Mouse (Mus musculus) forebrain, embryonic 16.5 days (tissue): ENCODE data around the gene Islr. TPM values are rescaled to one million over a fixed set of nuclear protein-coding genes. Genes with fewer than 3 reads are reported as not detected.

Source experiments
- ATAC-seq: fragments of 200-750 bp; cut with Nextera tagmentation; 2 replicates; pipeline ENCODE4 v1.8.0; 2017; ENCODE audit warnings: mild to moderate bottlenecking, moderate library complexity
- H3K27ac ChIP-seq: fragments of 300-500 bp; sonication (generic); 2 replicates; pipeline ENCODE4 v1.5.1; 2014; ENCODE audit warnings: low read length, control low read depth
- H3K27me3 ChIP-seq: fragments of 300-500 bp; sonication (generic); replicated peaks from 2 replicates; pipeline ENCODE4 v1.6.1; 2014; ENCODE audit warnings: low read length; ENCODE audit not compliant: control insufficient read depth, insufficient read depth
- H3K36me3 ChIP-seq: fragments of 300-500 bp; sonication (generic); 2 replicates; pipeline ENCODE4 v1.6.1; 2014; ENCODE audit not compliant: control insufficient read depth, insufficient read depth
- H3K4me1 ChIP-seq: fragments of 300-500 bp; sonication (generic); replicated peaks from 2 replicates; pipeline ENCODE4 v1.6.1; 2014; ENCODE audit warnings: low read length; ENCODE audit not compliant: control insufficient read depth, insufficient read depth
- H3K4me2 ChIP-seq: fragments of 300-500 bp; sonication (generic); 2 replicates; pipeline ENCODE4 v1.6.1; 2014; ENCODE audit warnings: mild to moderate bottlenecking, low read length, control low read depth
- H3K4me3 ChIP-seq: fragments of 300-500 bp; sonication (generic); replicated peaks from 2 replicates; pipeline ENCODE4 v1.5.1; 2014; ENCODE audit warnings: mild to moderate bottlenecking, low read length, control low read depth
- H3K9ac ChIP-seq: fragments of 300-500 bp; sonication (generic); replicated peaks from 2 replicates; pipeline ENCODE4 v1.6.1; 2014; ENCODE audit warnings: low read depth, low read length, control low read depth
- H3K9me3 ChIP-seq: fragments of 300-500 bp; sonication (generic); 2 replicates; pipeline ENCODE4 v1.6.1; 2016; ENCODE audit warnings: low read length; ENCODE audit not compliant: control insufficient read depth
- WGBS: fragments of 180-500 bp; shearing (Covaris S2); extraction: QIAGEN DNeasy Blood & Tissue Kit; methylation state at CpG from one replicate; pipeline ENCODE4 v1.1.7; 2014; 5-methylcytosine and 5-hydroxymethylcytosine counted together
- polyA plus RNA-seq: library from polyadenylated mRNA; unstranded; fragments of >200 nt; fragmentation: Nextera tagmentation; extraction: Ambion mirVana; gene quantifications from 2 replicates; pipeline ENCODE4 v1.2.1, GENCODE M21; 2015

Islr gene
- polyA plus RNA-seq, 1 experiment from 2014 or later = 16.8 TPM

DNA sequence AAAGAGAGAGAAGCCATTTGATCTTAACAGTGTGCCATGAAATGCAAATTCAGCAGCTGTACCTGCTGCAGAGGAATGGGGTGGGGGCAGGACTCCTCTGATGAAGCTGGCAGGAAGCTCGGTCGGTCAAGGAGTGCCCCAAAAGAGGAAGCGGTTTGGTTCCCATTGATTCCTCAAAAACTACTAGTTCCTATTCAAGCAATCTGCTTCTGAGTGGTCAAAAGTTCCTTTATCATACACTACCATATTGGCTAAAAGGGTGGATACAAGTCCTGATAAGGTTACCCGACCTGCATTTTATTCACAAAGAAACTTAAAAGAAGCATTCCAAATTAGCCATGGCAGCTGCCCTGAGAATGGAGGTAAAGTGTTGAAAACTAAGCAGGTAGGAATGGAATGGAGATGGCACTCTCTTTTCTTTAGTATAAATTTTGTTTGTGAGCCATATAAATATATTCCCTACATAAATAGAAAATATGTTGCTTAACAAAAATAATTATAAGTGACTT is 42.0 kb upstream of the Islr start:
- no peaks in the 10 kb centered on the region for H3K27me3 ChIP-seq
- H3K4me3 ChIP-seq = no peak overlapping the region
- H3K9me3 ChIP-seq = no peaks in the 10 kb centered on the region
- H3K4me1 ChIP-seq = peaks cover 34% of the 10 kb centered on the region
- no peaks in the 10 kb centered on the region for H3K36me3 ChIP-seq
- no peak overlapping the region for H3K27ac ChIP-seq
- WGBS = 77% methylated on average over 4 of the region's 4 CpGs
- no peak overlapping the region for H3K4me2 ChIP-seq
- H3K9ac ChIP-seq = no peak overlapping the region
- no peak for ATAC-seq

DNA sequence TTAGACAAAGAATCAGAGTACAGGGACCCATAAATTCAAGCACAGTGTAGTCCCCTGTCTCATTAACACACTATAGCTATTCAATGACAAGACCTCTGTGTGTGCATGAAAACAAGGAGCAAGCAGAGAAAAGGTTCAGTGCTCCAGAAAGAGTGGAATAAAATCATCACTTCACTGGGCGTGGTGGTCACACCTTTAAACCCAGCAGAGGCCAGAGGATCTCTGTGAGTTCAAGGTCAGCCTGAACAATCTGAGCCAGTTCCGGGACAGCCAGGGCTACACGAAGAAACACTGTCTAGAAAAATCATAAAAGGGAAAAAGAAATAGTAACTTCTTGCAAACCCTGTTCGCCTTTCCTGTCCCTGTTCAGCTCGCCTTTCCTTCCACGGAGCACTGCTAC is 39.6 kb upstream of the Islr start:
- ATAC-seq = no peak
- WGBS = 91% methylated on average over 6 of the region's 6 CpGs
- Histone ChIP-seq H3K27me3 (no peaks in the 10 kb centered on the region), H3K4me2 (no peak overlapping the region), H3K27ac (no peak overlapping the region), H3K9ac (no peak overlapping the region), H3K4me3 (no peak overlapping the region), H3K4me1 (peaks cover 22% of the 10 kb centered on the region), H3K9me3 (no peaks in the 10 kb centered on the region), H3K36me3 (no peaks in the 10 kb centered on the region)

DNA sequence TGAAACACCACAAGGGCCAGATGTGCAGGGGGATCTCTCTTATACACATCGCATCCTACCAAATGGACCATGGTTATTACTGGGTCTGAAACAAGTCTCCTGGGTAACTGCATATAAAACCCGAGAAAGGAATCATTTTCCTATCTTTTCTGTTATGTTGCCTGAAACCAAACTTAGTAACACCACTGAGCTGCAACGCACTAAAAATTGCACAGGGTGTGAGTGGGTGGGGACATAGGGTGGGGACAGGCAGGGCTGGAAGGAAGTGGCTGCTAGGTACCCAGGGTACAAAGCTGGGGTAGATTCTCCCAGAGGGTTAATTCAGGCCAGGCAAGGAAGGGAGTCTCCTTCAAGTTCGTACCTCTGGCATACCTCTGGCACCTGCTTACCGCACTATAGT is 38.6 kb upstream of the Islr start:
- Histone ChIP-seq H3K27me3 (no peaks in the 10 kb centered on the region), H3K27ac (no peak overlapping the region), H3K36me3 (no peaks in the 10 kb centered on the region), H3K9me3 (no peaks in the 10 kb centered on the region), H3K9ac (no peak overlapping the region), H3K4me3 (no peak overlapping the region), H3K4me2 (no peak overlapping the region), H3K4me1 (peaks cover 17% of the 10 kb centered on the region)
- ATAC-seq = no peak
- 89% methylated on average over 5 of the region's 5 CpGs for WGBS

DNA sequence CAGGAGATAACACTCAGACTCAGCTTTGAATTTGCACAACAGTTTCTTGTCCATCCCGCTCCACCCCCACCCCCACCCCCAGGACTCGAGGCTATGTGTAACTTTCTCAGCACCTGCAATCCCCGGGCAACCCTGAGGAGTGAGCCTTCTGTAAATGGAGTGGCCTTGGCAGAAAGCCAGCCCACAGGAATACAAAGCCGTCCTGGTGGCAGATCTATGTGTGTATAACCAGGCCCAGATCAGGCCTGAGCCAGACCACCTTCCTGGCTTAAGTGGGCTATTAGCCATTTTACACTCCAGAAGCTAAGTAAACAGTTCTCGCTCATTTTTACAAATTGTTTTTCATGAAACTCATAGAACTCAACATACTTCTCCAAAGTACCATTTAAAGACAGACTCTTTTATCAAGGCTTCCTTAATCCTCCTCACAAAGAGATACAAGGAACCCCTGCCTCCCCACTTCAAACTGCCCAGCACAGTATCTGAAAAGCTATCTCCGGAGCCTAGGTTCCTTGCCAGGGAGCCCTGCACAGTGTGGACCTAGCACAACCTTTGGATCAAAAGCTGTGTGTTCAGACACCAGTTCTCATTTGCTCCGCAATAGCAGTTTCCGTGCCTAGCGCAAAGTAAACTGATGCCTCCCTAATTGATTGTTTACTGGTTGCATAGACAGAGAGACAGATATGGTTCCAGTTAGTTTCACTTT is 37.8 kb upstream of the Islr start:
- Histone ChIP-seq H3K9ac (no peak overlapping the region), H3K27me3 (no peaks in the 10 kb centered on the region), H3K27ac (no peak overlapping the region), H3K4me2 (no peak overlapping the region), H3K36me3 (no peaks in the 10 kb centered on the region), H3K4me3 (no peak overlapping the region), H3K4me1 (peaks cover 12% of the 10 kb centered on the region), H3K9me3 (no peaks in the 10 kb centered on the region)
- ATAC-seq = peak; percentile 61; the same call in 1 of the 2 replicates
- 30% methylated on average over 9 of the region's 9 CpGs for WGBS

DNA sequence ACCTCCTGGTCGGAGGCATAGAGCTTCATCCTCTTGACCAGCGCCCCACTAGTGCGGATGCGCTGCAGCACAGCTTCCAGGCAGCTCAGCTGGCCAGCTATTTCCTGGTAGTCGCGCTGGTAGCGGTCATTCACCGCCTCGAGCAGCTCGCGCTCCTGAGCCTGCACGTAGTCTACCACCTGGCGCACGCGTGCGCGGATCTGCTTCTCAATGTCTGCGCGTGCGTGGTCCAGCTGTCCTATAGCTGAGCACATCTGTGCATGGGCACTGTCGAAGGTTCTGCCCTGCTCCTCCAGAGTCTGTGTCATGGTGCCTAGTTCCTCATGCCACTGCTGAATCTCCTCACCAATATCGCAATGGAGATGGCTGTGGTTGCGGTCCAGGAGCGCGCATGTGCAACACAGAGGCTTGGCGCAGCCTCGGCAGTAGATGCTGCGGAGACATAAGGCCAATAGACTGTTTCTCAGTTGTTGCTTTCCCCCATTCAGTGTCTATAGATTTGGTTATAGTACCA is 30.5 kb upstream of the Islr start:
- Histone ChIP-seq H3K36me3 (no peaks in the 10 kb centered on the region), H3K27me3 (no peaks in the 10 kb centered on the region), H3K9me3 (no peaks in the 10 kb centered on the region), H3K4me3 (no peak overlapping the region), H3K27ac (no peak overlapping the region), H3K4me2 (no peak overlapping the region), H3K4me1 (no peaks in the 10 kb centered on the region), H3K9ac (no peak overlapping the region)
- 98% methylated on average over 28 of the region's 28 CpGs for WGBS
- no peak for ATAC-seq

DNA sequence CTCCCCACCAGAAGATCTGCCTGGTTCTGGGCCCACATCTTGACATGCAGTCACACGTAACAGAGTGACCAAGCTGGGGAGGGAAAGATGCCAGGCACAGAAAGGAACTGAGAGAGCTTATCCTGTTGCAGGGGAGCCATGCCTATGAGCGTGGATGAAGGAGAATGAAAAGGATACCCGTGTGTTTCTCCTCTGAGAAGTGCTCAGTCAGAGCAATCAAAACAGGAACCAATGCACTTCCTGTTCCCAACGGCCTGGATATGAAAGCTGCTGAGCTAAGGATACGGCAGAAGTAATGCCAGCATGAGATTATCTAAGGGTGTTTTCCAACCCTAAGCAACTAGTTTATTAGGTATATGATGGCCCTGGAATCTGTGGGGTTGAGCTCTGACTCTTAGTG is 28.3 kb upstream of the Islr start:
- Histone ChIP-seq H3K4me2 (no peak overlapping the region), H3K27me3 (no peaks in the 10 kb centered on the region), H3K9ac (no peak overlapping the region), H3K4me3 (no peak overlapping the region), H3K4me1 (no peaks in the 10 kb centered on the region), H3K9me3 (no peaks in the 10 kb centered on the region), H3K27ac (no peak overlapping the region), H3K36me3 (no peaks in the 10 kb centered on the region)
- WGBS = 88% methylated on average over 5 of the region's 5 CpGs
- no peak for ATAC-seq

DNA sequence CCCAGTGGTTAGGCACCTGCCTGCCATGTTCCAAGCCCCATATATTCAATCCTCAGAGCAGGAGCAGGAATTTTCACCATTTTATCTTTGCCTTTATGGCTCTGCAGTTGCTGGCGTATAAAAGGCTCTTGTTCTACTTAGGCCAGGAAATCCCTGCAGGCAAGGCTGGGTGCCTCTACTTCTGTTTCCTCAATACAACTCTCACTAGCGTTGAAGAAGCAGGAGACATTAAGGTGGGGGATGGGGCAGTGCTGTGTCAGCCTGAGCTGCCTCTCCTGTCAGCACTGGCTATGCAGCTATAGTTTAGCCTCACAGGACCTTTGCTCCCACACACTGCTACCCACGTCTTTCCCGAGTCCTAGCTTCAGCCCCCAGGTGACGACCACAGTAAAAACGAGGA is 27.6 kb upstream of the Islr start:
- Histone ChIP-seq H3K27ac (no peak overlapping the region), H3K27me3 (no peaks in the 10 kb centered on the region), H3K4me3 (no peak overlapping the region), H3K4me1 (no peaks in the 10 kb centered on the region), H3K4me2 (no peak overlapping the region), H3K36me3 (no peaks in the 10 kb centered on the region), H3K9me3 (no peaks in the 10 kb centered on the region), H3K9ac (no peak overlapping the region)
- no peak for ATAC-seq
- 81% methylated on average over 6 of the region's 6 CpGs for WGBS

DNA sequence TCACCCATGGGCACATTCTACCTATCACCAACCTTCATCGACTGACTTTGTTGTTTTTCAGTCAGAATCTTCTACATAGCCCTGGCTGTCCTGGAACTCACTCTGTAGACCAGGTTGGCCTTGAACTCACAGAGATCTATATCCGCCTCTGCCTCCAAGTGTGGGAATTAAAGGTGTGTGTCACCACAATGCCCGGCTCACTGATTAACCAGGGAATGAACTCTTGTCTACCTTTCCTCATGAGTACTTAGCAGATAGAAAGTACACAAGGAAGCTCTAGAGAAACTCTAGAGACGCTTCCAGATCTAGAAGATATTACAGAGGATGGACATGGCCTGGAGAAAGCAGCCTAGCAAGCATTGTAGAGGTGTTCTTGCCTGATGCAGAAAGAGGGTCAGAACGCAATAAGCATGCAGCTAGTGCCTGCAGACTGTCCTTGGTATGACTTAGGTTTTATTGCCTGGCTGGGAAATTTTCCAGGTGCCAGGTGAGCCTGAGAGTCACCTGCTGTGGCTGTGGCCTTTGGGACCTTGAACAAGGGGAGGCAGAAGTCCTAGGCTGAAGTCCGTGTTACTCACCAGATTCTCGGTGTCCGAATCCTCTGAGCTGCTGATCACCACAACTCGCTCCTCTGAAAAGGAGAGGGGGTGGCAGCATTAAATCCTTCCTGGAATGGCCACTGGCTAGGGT is 24.8 kb upstream of the Islr start:
- no peak overlapping the region for H3K4me2 ChIP-seq
- 93% methylated on average over 9 of the region's 9 CpGs for WGBS
- H3K9me3 ChIP-seq = no peaks in the 10 kb centered on the region
- no peaks in the 10 kb centered on the region for H3K36me3 ChIP-seq
- no peak overlapping the region for H3K4me3 ChIP-seq
- H3K27me3 ChIP-seq = no peaks in the 10 kb centered on the region
- no peaks in the 10 kb centered on the region for H3K4me1 ChIP-seq
- no peak overlapping the region for H3K9ac ChIP-seq
- no peak for ATAC-seq
- no peak overlapping the region for H3K27ac ChIP-seq

DNA sequence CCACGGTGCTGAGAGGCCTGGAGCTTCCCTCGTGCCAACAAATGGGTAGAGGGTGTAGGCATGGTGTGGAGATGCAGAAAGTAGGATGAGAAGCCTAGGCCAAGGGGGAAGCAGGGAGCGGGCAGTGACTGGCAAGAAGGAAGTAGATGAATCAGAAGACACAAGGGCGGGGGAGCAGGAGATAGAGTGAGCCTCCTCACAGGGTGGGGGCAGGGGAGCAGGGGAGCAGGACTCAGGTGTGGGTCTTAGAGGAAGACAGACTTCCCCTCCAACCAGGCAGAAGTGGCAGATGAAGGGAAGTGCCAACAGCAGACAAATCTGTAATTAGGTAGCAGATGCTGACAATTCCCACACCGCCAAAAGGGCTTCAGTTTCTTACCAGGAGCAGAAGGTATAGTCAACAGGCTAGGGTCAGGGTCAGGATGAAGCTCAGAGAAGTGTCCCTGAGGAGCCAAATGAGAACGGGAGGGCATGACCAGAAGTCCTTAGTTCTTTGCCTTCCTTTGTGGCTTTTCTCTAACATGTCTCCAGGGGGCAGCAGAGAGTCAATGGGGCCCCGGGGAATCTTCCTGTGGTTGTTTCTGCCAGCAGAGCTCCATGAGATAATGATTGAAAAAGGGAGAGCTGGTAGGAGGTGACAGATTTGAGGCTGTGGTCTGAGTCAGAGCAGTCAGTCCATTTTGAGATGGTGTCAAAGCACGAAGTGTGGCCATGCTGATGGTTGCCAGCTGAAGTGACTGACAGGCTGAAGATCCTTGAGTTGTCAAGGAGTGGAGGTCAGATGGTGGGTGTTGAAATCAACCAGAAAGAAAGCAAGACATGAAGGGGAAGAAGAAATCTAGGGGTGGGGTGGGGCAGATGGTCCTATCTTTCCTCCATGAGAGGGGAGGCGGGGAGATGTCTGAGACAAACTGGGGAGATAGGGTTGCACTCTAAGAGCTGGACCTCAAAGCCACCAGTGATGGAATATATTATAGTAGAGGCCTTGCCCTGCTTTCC is 22.1 kb upstream of the Islr start:
- H3K4me3 ChIP-seq = no peak overlapping the region
- 66% methylated on average over 9 of the region's 9 CpGs for WGBS
- no peaks in the 10 kb centered on the region for H3K9me3 ChIP-seq
- no peak overlapping the region for H3K27ac ChIP-seq
- H3K4me1 ChIP-seq = no peaks in the 10 kb centered on the region
- ATAC-seq = no peak
- H3K27me3 ChIP-seq = no peaks in the 10 kb centered on the region
- no peak overlapping the region for H3K9ac ChIP-seq
- no peaks in the 10 kb centered on the region for H3K36me3 ChIP-seq
- H3K4me2 ChIP-seq = no peak overlapping the region
